Mouse (Mus musculus) heart, postnatal 10 days (tissue): ENCODE measurements around the gene Zfp422. TPM values are rescaled to one million over a fixed set of nuclear protein-coding genes. Genes with fewer than 3 reads are reported as not detected.
"Not testable (repeated sequence)": the region's sequence is repeated elsewhere in the genome, so short reads cannot be mapped to it uniquely, and the experiment has no call there.

Experiments used
- DNase-seq, 2 experiments: peaks; one replicate each; pipeline ENCODE4 v3.0.0; 2021
- intact Hi-C: fragments of 180-260 bp; cut with DNase I; formaldehyde crosslinking; loops from one replicate; pipeline ENCODE4 v1.15.1; 2025
- total RNA-seq, 2 experiments: library from RNA; stranded (reverse); gene quantifications; 2 replicates each; pipeline ENCODE4 v1.2.3; 2021

Zfp422 gene
- total RNA-seq, 2 experiments from 2014 or later = 33.9 to 38.5 TPM

DNA sequence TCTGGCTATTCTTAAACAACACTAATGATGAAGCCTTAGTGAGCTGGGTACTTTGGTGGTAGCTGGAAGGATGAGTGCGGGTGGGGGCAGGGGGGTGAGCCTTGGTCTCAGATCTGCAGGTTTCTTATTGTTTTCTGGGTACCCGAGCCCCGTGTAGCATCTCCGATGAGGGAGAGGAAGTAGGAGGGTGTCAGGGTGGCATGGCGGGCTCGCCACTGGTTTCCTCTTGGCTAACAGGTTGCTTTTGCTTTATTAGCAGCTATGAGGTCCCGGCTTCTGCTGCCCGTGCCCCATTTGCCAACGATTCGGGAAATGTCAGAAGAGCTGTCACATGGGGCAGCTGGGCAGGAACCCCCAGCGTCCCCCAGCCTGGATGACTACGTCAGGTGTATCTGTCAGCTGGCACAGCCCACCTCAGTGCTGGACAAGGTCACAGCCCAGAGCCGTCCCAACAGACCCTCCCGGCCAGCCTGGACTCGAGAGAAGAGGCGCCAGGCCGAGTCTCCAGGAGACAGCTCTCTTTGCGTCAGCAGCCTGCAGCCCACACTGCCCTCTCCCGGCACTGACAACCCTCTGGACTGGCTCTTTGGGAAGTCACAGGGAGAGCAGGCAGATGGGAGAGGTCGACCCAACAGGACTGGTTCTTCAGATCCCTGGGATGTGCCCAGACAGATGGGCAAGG lies 22.8 kb upstream of the Zfp422 start:
- intact Hi-C loops = loop anchor here (1.0 to 10.0 kb wide), 4 partner anchors 19 to 513 kb away; partner anchors contain the start of gene Cxcl12
- DNase-seq = peak; percentile 83 to 87

DNA sequence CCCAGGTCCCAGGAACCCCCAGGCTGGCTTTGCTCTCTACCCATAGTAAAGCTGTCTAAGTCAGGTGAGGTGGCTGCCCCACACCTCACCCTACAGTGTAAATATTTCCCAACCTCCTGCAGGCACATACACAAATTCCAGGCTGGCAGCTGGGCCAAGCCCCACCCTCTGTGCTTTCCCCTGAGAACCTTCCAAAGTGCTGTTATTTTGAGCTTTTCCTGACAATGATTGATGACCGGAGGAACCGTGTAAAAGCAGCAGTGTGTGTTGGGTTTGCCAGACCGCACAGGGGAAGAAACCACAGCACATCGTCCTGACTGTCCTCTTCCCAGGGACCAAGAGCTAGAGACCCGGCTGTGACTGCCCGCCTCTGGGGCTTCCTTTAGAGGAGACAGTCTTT lies 21.6 kb upstream of the Zfp422 start, which contains the start of gene Depp1:
Gene Depp1 (plus strand): TSS at position 204 of the 400 bp plus-strand sequence.
- DNase-seq = peak; percentile 70 to 84
- intact Hi-C loops = loop anchor here (5.0 to 10.0 kb wide), 3 partner anchors 33 to 514 kb away; partner anchors contain the start of gene Cxcl12

DNA sequence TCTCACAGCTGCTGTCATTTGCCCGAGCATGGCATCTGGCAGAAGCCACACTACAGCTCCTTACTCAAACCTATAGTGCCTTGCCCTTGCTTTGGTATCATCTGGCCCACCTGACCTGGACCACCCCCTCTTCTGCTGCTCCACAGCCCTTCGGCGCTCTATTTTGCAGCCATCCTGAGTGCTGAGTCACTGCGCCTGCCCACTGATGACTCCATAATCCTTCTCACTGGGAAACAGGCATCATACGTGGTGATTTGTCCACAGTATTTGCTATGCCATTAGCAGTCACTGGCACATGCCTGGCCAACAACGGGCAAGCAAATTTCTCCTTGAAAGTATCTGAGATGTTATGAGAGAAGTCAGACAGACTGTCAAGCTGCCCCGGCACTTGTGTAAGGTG lies 21.0 kb upstream of the Zfp422 start:
- intact Hi-C loops = loop anchor here (5.0 to 10.0 kb wide), 3 partner anchors 33 to 515 kb away; partner anchors contain the start of gene Cxcl12

DNA sequence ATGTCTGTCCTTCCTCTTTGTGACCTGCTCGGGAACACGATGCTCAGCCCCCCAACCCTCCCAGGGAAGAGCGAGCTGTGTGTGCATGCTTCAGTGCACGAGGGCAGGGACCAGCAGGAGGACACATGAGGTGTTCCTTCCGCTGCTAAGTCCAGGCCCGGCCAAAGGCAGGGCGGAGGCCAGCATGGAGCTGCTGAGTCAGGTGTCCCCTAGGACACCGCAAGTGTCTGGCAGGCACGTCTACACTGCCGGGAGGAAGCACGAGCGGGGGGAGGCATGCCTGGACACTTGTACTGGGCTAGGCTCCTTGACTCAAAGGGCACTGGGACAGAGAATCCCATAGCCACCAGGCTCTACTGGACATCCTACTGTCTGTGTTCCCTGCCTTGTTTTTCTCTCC lies 19.0 kb upstream of the Zfp422 start:
- DNase-seq = peak; percentile 51 to 70
- intact Hi-C loops = no loop called here

More for the DNA sequence above, 21.0 kb upstream of the Zfp422 start:
- no peak for DNase-seq

DNA sequence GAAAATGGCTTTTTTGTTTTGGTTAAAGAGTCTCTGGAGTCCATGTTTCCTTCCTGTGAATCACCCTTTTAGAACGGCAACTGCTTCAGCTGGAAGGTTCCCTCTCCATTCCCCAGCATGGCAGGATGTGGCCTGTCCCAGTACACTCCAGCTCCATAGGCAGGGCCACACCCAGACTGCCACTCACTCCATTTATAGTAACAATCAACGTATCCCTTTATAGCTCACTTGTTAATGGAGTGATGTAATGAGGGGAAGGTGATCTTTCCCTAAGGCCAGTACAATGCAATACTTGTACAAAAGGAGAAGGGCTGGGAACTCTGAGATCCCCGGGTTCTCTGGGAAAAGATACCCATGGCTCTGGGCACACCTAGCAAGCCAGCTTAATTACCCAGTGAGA lies 15.5 kb upstream of the Zfp422 start:
- intact Hi-C loops = no loop called here
- DNase-seq = no peak

DNA sequence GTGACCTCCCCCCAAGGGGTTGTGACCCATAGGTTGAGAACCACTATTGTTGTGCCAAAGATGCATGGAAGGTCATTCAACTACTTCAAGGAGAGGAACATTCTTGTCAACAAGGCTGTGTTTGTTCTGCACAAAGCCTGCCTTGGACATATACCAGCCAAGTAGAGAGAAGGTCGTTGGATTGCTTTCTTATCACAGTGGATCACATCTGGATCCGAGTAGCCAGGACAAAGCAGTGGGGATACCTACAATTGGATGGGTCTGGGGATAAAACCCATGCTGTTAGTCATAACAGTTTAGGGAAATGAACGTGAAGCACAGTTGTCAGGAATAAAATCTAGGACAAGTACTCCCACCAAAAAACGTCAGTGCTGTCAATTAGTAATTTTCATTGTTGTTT lies 15.1 kb upstream of the Zfp422 start:
- no peak for DNase-seq
- intact Hi-C loops = no loop called here

DNA sequence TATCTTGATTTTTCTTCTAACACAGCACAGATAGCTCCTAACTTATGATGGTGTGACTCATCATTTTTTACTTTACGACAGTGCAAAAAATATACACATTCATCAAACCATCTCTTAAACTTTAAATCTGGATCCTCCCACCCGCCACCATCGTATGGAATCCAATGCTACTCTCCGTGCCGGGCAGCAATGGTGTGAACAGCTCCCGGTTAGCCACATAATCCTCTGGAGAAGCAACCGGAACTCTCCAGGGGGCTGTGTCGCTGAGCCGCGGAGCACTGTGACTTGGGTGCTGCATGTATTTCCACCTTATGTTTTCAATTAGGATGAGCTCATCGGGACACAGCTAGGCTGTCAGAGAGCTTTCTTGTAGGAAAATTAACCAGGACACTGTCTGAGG lies 14.1 kb upstream of the Zfp422 start:
- DNase-seq = no peak
- intact Hi-C loops = no loop called here

DNA sequence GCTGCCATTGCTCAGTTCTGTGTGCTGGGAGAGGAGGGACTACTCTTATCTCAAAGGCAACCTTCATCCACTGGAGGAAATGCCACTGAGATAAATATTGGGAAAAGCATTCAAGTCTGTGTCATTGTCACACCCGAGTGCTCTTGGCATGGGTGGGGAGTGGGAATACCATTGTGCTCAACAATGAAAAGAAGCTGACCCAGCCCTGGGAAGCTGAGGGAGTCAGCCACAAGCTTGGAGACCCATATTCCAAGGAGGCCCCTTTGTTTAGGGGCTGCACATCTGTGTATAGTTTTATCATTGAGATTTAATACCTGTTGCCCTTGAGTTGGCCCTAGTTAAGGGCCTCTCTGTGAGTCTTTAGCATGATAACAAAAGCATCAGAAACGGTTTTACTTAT lies 10.9 kb upstream of the Zfp422 start:
- DNase-seq = no peak
- intact Hi-C loops = no loop called here

DNA sequence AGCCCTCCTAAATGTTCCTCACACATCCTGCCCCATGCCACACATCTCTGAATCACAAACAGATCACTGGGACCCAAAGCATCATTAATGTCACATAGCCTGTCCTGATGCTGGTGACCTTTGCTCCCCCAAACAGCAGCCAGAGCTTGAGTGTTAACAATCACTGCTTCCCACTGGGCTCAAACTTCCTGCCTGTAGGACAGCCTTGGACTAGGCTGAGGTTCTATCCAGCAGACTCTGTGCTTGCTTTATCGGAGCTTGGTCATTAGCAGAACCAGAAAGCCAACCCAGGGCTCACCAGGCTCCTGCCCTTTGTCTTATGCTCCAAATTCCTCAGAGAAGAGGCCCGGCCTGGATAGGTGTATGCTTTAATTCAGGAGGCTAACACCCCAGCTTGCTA lies 10.1 kb upstream of the Zfp422 start:
- DNase-seq = no peak
- intact Hi-C loops = no loop called here

DNA sequence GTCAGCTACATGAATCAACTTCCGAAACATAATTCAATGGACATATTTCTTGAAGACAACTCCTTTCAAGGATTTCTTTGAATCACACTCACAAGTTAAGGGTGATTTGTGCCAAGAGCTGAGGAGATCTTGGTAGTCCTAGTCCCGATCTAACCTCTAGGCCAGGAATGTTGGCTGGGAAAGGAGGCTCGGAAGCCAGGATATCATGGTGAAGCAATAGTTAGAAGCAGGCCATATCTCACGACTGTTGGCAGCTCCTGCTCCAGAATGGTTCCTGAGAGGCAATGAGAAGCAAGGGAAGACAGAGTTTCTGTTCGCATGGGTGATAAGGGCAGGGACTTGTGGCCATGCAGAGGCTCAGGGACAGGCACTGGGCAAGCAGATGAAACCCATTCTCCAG lies 8.7 kb upstream of the Zfp422 start:
- intact Hi-C loops = no loop called here
- DNase-seq = no peak

DNA sequence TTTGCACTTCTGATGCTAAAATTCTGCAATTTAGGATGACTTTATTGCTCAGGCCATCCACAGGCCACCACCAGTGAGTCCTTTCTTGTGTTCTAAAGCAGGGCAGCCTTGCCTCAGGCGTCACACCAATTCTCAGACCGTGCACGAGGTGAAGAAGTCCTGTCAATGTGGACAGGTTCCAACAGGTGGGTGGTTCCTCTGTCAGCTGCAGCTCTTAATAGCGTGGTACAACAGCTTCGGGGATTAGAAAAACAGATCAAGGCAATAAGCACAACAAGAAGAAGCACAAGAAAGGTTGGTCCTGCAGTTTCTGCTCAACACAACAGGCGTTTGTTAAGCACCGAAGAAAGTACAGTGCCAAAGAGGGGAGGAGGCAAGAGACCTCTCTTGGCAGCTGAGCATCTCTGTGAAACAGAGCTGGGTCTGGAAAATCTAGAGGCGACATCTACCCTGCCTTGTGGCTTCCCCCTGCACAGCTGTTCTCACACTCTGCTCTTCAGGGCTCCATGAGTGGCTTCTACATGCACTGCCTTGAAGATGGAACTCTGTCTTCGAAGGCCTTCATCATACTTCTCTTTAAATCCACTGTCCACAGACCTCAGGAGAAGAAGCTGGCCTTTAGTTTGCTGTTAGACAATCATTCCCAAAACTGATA lies 7.9 kb upstream of the Zfp422 start:
- DNase-seq = no peak

DNA sequence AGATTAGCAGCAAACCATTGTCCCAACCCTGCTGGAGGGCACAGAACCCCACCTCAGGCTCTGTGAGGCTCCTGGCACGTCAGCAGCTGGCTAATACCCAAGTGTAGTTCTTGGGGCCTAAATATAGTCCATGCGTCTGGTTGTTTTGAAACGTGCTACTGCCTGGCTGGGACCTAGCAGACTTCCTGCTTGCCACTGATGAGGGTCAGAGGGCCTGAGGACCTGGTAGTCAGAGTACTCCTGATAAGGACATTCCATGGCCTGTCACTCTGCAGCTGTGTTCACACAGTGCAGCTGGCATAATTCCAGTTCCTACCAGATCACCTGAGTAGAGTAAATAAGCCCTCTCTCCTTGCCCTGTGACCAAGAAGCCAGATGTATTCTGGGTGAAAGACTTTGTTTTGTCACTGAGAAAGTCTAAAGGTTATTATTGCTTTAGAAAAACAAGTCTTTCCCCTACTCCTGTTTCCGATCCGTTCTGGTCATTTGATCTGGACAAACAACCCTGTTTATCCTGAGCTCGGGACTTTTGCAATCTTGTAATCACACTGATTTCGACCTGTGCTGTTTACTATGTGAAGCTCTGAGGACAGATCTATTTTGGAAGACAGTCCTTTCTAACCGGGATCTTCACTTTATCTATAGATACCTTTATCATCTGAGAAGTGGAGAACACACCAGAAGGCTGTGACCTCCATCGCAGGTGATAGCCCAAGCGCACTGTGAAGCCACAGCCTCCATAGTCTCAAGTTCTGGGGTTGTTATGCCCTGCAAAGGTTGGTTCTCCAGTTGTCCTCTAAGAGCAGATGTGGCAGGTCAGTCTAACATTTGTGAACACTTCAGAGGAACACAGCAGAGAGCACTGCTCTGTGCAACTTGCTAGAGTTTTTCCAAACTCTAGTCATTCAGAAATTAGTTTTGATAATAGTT lies 6.7 kb upstream of the Zfp422 start:
- intact Hi-C loops = no loop called here
- peak; percentile 91 to 94 for DNase-seq

More for the DNA sequence above, 7.9 kb upstream of the Zfp422 start:
- intact Hi-C loops = no loop called here

DNA sequence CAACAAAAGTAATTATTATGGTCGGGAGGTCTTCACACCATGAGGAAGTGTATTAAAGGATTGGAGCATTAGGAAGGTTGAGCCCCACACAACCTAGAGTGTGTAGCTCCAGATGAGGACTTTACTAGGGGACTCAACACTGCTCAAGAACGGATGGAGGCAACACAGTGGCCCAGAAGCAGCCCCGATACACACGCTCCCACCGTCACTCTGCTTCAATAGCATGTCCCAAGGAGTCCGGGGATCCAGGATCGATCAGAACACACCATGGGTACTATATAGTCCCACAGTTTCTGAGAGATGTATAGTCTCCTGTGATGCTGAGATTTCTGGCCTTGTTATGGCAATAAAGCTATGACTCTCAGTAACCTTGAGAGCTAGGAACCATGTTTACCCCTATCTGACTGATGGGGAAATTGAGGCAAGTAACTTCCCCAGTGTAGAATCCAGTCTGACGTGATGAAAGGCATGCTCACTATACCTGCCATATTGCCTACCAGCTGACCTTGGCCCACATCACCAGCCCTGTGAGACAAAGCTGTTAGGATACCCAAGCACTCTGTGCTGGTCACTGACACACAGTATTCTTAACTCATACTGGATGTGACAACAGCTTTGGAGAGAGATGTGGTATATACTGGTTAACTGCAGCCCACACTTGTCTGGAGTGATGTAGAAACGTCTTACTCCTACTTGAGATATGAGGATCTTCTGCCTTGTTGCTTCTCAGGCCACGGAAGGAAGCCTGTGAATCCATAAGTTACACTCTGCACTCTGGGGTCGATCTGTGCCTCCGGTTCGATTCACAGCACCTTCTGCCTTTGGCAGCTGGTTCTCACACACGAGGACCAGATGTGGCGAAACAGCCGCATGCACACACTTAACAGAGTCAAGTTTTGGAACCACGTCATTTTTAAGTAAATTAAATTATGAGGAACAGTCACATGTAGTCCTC lies 5.2 kb upstream of the Zfp422 start:
- intact Hi-C loops = no loop called here
- no peak for DNase-seq

DNA sequence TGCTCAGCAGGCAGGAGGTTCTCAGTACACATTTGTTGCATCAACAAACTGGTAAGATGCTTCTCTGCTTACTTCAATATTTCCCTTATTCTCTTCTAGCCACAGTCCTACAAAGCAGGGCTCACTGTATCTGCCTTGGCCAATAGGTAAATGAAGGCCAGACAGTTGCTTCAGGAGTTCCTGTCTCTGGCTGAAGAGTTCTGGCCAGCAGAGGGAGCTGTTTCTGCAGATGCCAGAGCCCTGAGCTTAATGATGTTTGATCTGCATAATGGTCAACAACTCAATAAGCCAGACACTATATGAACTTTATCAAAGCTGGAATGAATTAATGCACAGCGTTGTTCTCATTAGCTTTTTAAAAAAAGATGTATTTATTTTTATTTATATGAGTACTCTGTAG lies 3.3 kb upstream of the Zfp422 start:
- DNase-seq = peak; percentile 87 to 91

DNA sequence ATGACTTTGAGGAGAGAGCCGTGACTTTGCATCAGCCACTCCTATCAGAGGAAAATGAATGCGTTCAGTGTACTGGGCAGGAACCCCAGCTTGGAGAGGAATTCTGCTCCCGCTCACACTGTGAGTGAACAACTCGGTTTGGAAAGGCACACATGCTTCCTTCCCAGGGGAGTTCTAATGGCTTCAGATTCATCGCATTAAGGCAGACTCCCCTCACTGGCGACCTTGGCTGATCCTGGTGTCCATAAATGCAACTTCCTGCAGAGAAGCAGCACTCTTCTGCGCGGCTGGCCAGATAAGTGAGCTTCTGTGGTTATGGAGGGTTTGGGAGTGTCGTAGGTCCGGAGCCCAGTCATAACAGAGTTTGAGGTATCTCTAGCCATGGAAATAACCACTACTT lies 967 bp upstream of the Zfp422 start:
- intact Hi-C loops = no loop called here
- no peak for DNase-seq

More for the DNA sequence above, 3.3 kb upstream of the Zfp422 start:
- intact Hi-C loops = loop anchor here (1.0 kb wide), 2 partner anchors 19 to 67 kb away; no protein-coding TSS in a partner anchor

DNA sequence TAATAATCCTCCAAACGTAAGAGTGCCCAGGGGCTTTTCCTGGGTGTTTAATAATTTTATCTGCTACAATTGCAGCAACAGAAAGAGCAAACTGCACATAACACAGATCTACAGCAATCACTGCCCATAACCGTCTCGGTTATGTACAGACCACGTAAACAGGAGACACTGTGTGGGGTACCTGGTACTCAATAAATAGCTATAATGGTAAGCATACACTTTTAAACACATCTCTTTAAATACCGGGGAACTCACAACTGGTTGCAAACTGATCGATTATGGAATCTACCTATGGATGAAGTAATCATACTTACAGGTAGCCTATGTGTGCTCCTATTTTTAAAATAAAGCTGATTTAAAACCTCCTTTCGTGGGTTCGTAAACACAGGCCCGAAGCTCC lies 704 bp downstream of the Zfp422 start:
- DNase-seq = no peak
- intact Hi-C loops = no loop called here

DNA sequence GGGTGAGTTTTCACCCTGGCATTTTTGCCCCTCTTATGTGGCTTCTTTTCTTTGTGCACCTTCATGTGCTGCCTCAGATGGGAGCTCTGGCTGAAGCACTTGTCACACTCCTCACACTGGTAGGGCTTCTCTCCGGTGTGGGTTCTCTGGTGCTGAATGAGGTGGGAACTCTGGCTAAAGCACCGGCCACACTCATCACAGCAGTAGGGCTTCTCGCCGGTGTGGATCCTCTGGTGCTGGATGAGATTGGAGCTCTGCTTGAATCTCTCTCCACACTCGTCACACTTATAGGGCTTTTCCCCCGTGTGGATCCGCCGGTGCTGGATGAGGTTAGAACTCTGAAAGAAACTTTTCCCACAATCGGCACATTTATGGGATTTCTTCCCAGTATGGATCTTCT lies 2.4 kb downstream of the Zfp422 start:
- DNase-seq, intact Hi-C loops: not testable (repeated sequence)

DNA sequence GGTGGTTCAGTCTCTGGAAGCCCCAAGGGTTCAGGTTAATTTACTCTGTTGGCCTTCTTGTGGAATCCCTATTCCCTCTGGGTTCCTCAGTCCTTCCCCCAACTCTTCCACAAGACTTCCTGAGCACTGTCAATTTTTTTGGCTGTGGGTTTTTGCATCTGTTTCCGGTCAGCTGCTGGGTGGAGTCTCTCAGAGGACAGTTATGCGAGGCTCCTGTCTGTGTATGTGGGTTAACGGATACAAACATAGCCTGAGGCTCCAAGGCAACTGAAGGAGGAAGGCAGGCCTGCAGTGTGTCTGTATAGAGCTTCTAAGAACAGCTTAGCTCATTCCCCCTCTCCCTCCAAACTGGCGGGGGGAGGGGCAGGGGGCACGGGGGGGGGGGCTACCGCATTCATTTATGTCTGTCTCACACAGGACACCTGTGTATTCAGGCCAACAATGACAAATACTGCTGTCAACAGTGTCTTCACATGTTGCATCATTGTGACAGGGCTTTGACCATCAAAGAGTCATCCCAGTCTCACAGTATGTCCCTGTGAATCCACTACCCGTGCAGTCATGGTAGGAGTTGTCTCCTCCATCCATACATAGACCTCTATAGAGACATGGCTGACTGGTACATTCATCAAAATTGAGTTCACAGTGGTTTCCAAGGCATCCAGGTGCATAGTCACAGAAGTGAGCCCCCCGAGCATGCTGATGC lies 7.3 kb downstream of the Zfp422 start:
- DNase-seq = no peak
- intact Hi-C loops = no loop called here

DNA sequence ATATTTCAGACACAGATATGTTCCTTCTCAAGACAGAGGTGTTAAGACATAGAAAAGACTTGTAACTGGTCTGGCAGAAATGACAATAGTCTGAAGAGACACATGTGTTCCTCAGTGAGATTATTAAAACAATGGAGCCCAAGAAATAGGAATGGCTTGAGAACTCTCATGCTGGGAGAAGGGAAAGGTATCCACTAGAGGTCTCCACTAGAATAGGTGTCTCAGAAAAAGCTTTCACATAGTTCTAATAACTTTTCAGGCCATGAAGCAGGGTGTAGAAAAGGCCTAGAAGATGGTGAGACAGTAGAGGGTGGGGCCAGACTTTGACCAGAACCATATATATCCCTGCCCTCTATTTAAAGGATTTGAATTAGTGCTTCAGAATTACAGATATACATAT lies 10.7 kb downstream of the Zfp422 start:
- no peak for DNase-seq
- intact Hi-C loops = loop anchor here (1.0 to 5.0 kb wide), 2 partner anchors 34 to 79 kb away; partner anchors contain the start of gene Depp1
